In the genomic region with DNA sequence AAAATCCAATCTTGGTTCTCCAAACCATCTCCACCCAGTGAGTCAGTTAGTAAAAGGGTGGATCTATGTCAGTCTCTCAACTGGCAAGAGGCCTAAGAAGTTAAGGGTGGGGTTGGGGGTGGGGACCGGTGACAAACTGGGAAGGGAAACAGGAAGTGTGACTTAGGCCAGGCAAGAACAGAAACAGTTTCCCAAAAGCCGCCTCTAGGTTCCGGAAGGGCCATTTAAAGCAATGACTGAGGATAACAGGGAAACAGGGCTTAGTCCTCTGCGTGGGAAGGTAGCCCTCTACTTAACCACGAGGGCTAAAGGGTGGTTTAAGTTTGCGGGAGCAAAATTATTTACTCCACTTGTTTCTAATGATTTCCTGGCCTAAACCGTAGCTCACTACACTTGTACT, we compare ENCODE assay signal across 8 mouse cellular contexts. TPM values are rescaled to one million over a fixed set of nuclear protein-coding genes. Genes with fewer than 3 reads are reported as not detected.
DNase-seq lines count a peak whose midpoint lies in the region; ATAC-seq and TF ChIP-seq lines count a peak whose summit lies in the region.

No protein-coding gene starts in this region.

- H3K4me3 ChIP-seq in C2C12 (ENCODE audit: insufficient read depth, poor library complexity, severe bottlenecking), result peak overlapping the region; percentile 68
- peak overlapping the region; percentile 83 for H3K4me3 ChIP-seq in heart, postnatal 0 days (ENCODE audit: low read depth, low read length)

- no peak for TF ChIP-seq CTCF in C2C12 (IDR thresholded peaks at IDR 0.05; ENCODE audit: control insufficient read depth, insufficient read depth, insufficient read length)
- no peak for TF ChIP-seq CTCF in heart, postnatal 0 days (IDR thresholded peaks at IDR 0.05; ENCODE audit: low read depth)

- H3K9me3 ChIP-seq in heart, postnatal 0 days (replicated peaks; ENCODE audit: control insufficient read depth, low read length), result no peaks in the 10 kb centered on the region

- peaks cover 52% of the 10 kb centered on the region for H3K79me2 ChIP-seq in C2C12 (ENCODE audit: control insufficient read depth, insufficient read depth)

- 2% methylated on average over 7 of the region's 7 CpGs for WGBS in heart, postnatal 0 days

- peak overlapping the region; percentile 48 for H3ac ChIP-seq in C2C12 (ENCODE audit: control insufficient read depth, insufficient read length, low read depth)

- peaks cover 13% of the 10 kb centered on the region for H3K36me3 ChIP-seq in C2C12 (ENCODE audit: control insufficient read depth, insufficient read depth)
- H3K36me3 ChIP-seq in heart, postnatal 0 days (replicated peaks; ENCODE audit: control insufficient read depth, insufficient read depth, low read length), result 0 out of 2 replicates have a peak, but pooled peaks cover 6% of the 10 kb centered on the region

- peak overlapping the region; percentile 79 for H3K27ac ChIP-seq in heart, postnatal 0 days (ENCODE audit: low read depth)

- ATAC-seq in erythroblast, adult 5-6 weeks (replicated peaks; ENCODE audit: low FRiP score, poor library complexity, severe bottlenecking), result peak; percentile 73
- ATAC-seq in heart, postnatal 0 days (ENCODE audit: insufficient read depth, low read depth), result peak; percentile 72
- peak; percentile 65 for ATAC-seq in megakaryocyte progenitor cell, adult 5-6 weeks (replicated peaks; ENCODE audit: poor library complexity)

- peak overlapping the region; percentile 97 for H3K4me2 ChIP-seq in heart, postnatal 0 days (ENCODE audit: low read depth, low read length)

- peaks cover 20% of the 10 kb centered on the region for H3K4me1 ChIP-seq in heart, postnatal 0 days (ENCODE audit: control insufficient read depth, insufficient read depth)

- peaks cover 29% of the 10 kb centered on the region for H3K79me3 ChIP-seq in C2C12 (ENCODE audit: low read depth)

- TF ChIP-seq EP300 in heart, postnatal 0 days (IDR thresholded peaks at IDR 0.05; ENCODE audit: low read depth), result no peak

- no peaks in the 10 kb centered on the region for H3K27me3 ChIP-seq in C2C12 (ENCODE audit: control insufficient read depth, insufficient read depth, insufficient read length)
- H3K27me3 ChIP-seq in heart, postnatal 0 days (ENCODE audit: control insufficient read depth, insufficient read depth, low read length), result no peaks in the 10 kb centered on the region

- DNase-seq in T-cell, adult 2 months (ENCODE audit: low spot score), result peak; percentile 3
- peak; percentile 87 for DNase-seq in heart, postnatal 0 days (ENCODE audit: low spot score)
- DNase-seq in kidney, postnatal 36 days, result peak; percentile 64 to 72
- DNase-seq in testis, postnatal 14 days (ENCODE audit: low spot score), result peak; percentile 31
- DNase-seq in layer of hippocampus, postnatal 10 days (ENCODE audit: low spot score in 2 of 2), result no peak

- H3K9ac ChIP-seq in heart, postnatal 0 days (replicated peaks; ENCODE audit: low read depth, low read length), result peak overlapping the region; percentile 73

TF ChIP-seq in C2C12, 6 proteins besides CTCF, POLR2A, EP300 and RAD21:
- TF ChIP-seq MYOD1 (IDR thresholded peaks at IDR 0.05; ENCODE audit: control insufficient read depth, insufficient read length, low read depth), result no peak
- TF ChIP-seq USF1 (IDR thresholded peaks at IDR 0.05; ENCODE audit: low read depth), result no peak
- TF ChIP-seq MYOG (IDR thresholded peaks at IDR 0.05; ENCODE audit: control insufficient read depth, extremely low read depth, insufficient read length), result no peak
- TF ChIP-seq CEBPB (IDR thresholded peaks at IDR 0.05; ENCODE audit: low read depth), result no peak
- no peak for TF ChIP-seq MAX (IDR thresholded peaks at IDR 0.05)
- TF ChIP-seq FOSL1 (IDR thresholded peaks at IDR 0.05; ENCODE audit: insufficient read depth, low read length, poor library complexity, severe bottlenecking), result no peak

RNA-seq across cellular contexts. Expression of a gene that starts 1.1 kb away (rescaled TPM):
- 47.9 TPM for polyA plus RNA-seq in C2C12 (2012; fragmentation: generic; extraction: Trizol)
- total RNA-seq in erythroblast, adult 5-6 weeks (2015; ENCODE audit: low replicate concordance), result 107 and 122 TPM in 2 replicates
- 114 and 164 TPM in 2 replicates for total RNA-seq in erythroblast, adult 5-6 weeks (2017; ENCODE audit: low replicate concordance)
- 93.4 and 108 TPM in 2 replicates for total RNA-seq in heart, postnatal 0 days (2014; rRNA removed; ENCODE audit: low replicate concordance)
- 37.5 and 39.3 TPM in 2 replicates for polyA plus RNA-seq in heart, postnatal 0 days (2015; fragmentation: Nextera tagmentation; extraction: Ambion mirVana)
- total RNA-seq in megakaryocyte progenitor cell, adult 5-6 weeks (2015), result 52.6 and 56.2 TPM in 2 replicates
- 56.4 and 63.0 TPM in 2 replicates for total RNA-seq in megakaryocyte progenitor cell, adult 5-6 weeks (2017)
- total RNA-seq in layer of hippocampus, postnatal 10 days (2021), result 10 to 100 TPM; 50.2 to 53.5 TPM

RNA-seq across cellular contexts. Expression of a gene that starts 17.9 kb away (rescaled TPM):
- 0.28 TPM for polyA plus RNA-seq in C2C12 (2012; fragmentation: generic; extraction: Trizol)
- total RNA-seq in erythroblast, adult 5-6 weeks (2015; ENCODE audit: low replicate concordance), result 4.6 and 21.7 TPM in 2 replicates
- total RNA-seq in erythroblast, adult 5-6 weeks (2017; ENCODE audit: low replicate concordance), result 8.5 and 13.2 TPM in 2 replicates
- total RNA-seq in heart, postnatal 0 days (2014; rRNA removed; ENCODE audit: low replicate concordance), result 0.99 TPM in 1 of 2 replicates, not detected in the other
- polyA plus RNA-seq in heart, postnatal 0 days (2015; fragmentation: Nextera tagmentation; extraction: Ambion mirVana), result 0.16 and 0.20 TPM in 2 replicates
- 1.1 and 2.1 TPM in 2 replicates for total RNA-seq in megakaryocyte progenitor cell, adult 5-6 weeks (2015)
- total RNA-seq in megakaryocyte progenitor cell, adult 5-6 weeks (2017), result 0.29 and 0.74 TPM in 2 replicates
- 1 to 10 TPM; 1.7 to 1.8 TPM for total RNA-seq in layer of hippocampus, postnatal 10 days (2021)

RNA-seq across cellular contexts. Expression of a gene that starts 26.8 kb away (rescaled TPM):
- polyA plus RNA-seq in C2C12 (2012; fragmentation: generic; extraction: Trizol), result 0.01 TPM
- 1.3 TPM in 2 replicates for total RNA-seq in erythroblast, adult 5-6 weeks (2015; ENCODE audit: low replicate concordance)
- total RNA-seq in erythroblast, adult 5-6 weeks (2017; ENCODE audit: low replicate concordance), result 0.09 TPM in 1 of 2 replicates, not detected in the other
- 0.15 TPM in 1 of 2 replicates, not detected in the other for total RNA-seq in heart, postnatal 0 days (2014; rRNA removed; ENCODE audit: low replicate concordance)
- 0.11 and 0.38 TPM in 2 replicates for polyA plus RNA-seq in heart, postnatal 0 days (2015; fragmentation: Nextera tagmentation; extraction: Ambion mirVana)
- not detected in 2 replicates for total RNA-seq in megakaryocyte progenitor cell, adult 5-6 weeks (2015)
- total RNA-seq in megakaryocyte progenitor cell, adult 5-6 weeks (2017), result not detected in 2 replicates
- 1 to 10 TPM; 1.5 to 3.4 TPM for total RNA-seq in layer of hippocampus, postnatal 10 days (2021)

Comparison
In these comparisons a context has a peak if more than half of its experiments do, and no peak if none do; other contexts are left out.
1. DNase-seq: peak in T-cell, adult 2 months (single experiment), heart, postnatal 0 days (single experiment), kidney, postnatal 36 days (2 of 2) and testis, postnatal 14 days (single experiment); none in layer of hippocampus, postnatal 10 days (0 of 2).
2. Peak in every context shown above with its lines, with median percentiles within 50 percentile points of each other: ATAC-seq.